Comparison of ENCODE assay signal across 8 mouse cellular contexts in genomic region chr5:115543509-115544253, GRCm38 (mm10). TPM values are rescaled to one million over a fixed set of nuclear protein-coding genes. Genes with fewer than 3 reads are reported as not detected.
A peak's percentile ranks its signal among the peaks of the same experiment; 100 is the strongest.
DNase-seq lines count a peak whose midpoint lies in the region; ATAC-seq and TF ChIP-seq lines count a peak whose summit lies in the region.

No protein-coding gene starts in this region.

- peak overlapping the region; percentile 23 for H3K4me2 ChIP-seq in embryonic facial prominence, embryonic 14.5 days (ENCODE audit: low read depth, low read length)

- ATAC-seq in embryonic facial prominence, embryonic 14.5 days (ENCODE audit: low read depth), result peak; percentile 85
- peak; percentile 56 for ATAC-seq in neutrophil, adult 5-6 weeks (ENCODE audit: extremely low read depth, insufficient number of reproducible peaks, low FRiP score, poor library complexity, severe bottlenecking)
- ATAC-seq in inflammation-experienced regulatory T-cells, adult 6 months, result no peak

- peak; percentile 25; the same call in 1 of the 2 replicates for TF ChIP-seq POLR2A in lung, adult 2 months (IDR thresholded peaks at IDR 0.05; ENCODE audit: borderline replicate concordance, extremely low read depth, low read depth, low read length)

- H3K9me3 ChIP-seq in embryonic facial prominence, embryonic 14.5 days (ENCODE audit: control insufficient read depth, low read length), result no peaks in the 10 kb centered on the region

- DNase-seq in spleen, postnatal 4 days (ENCODE audit: low spot score in 2 of 2), result peak; percentile 52 to 72
- no peak for DNase-seq in spleen, adult 18-20 months
- DNase-seq in embryonic facial prominence, embryonic 14.5 days (ENCODE audit: low spot score), result peak; percentile 89
- peak; percentile 64 to 72 for DNase-seq in heart, postnatal 14 days
- DNase-seq in kidney, postnatal 4 days, result peak; percentile 68 to 79
- DNase-seq in lung, adult 2 months, result peak; percentile 82

- peaks cover 28% of the 10 kb centered on the region for H3K4me1 ChIP-seq in embryonic facial prominence, embryonic 14.5 days (ENCODE audit: control insufficient read depth, insufficient read depth, low read length)
- H3K4me1 ChIP-seq in lung, adult 2 months (ENCODE audit: control insufficient read depth, insufficient read depth, low read length), result peaks cover 28% of the 10 kb centered on the region

- H3K4me3 ChIP-seq in embryonic facial prominence, embryonic 14.5 days (ENCODE audit: low read depth, low read length), result no peak overlapping the region
- H3K4me3 ChIP-seq in lung, adult 2 months (replicated peaks; ENCODE audit: extremely low read depth, low read depth, low read length), result peak overlapping the region; percentile 57

- peak overlapping the region; percentile 37 for H3K9ac ChIP-seq in embryonic facial prominence, embryonic 14.5 days (ENCODE audit: low read depth, low read length)

- intact Hi-C loops in heart, postnatal 14 days (cut with DNase I), result no loop called here

- no peaks in the 10 kb centered on the region for H3K27me3 ChIP-seq in embryonic facial prominence, embryonic 14.5 days (replicated peaks; ENCODE audit: control insufficient read depth, insufficient read depth, low read length)

- WGBS in embryonic facial prominence, embryonic 14.5 days, result 33% methylated on average over 16 of the region's 17 CpGs
- WGBS in lung, adult 2 months, result 21% methylated on average over 17 of the region's 17 CpGs

- peak overlapping the region; percentile 63 for H3K27ac ChIP-seq in embryonic facial prominence, embryonic 14.5 days (replicated peaks; ENCODE audit: low read depth, low read length)

- TF ChIP-seq CTCF in lung, adult 2 months (IDR thresholded peaks at IDR 0.05; ENCODE audit: insufficient read depth, low read length), result no peak

- peaks cover 40% of the 10 kb centered on the region for H3K36me3 ChIP-seq in embryonic facial prominence, embryonic 14.5 days (ENCODE audit: control insufficient read depth, insufficient read depth, low read length)

RNA-seq across cellular contexts. Expression of gene Rplp0, which starts 15.6 kb away (rescaled TPM):
- polyA plus RNA-seq in embryonic facial prominence, embryonic 14.5 days (2014; fragmentation: Nextera tagmentation; extraction: Ambion mirVana), result 1,928 and 1,996 TPM in 2 replicates
- total RNA-seq in heart, postnatal 14 days (2021), result 100 to 1,000 TPM; 645 to 715 TPM
- polyA plus RNA-seq in lung, adult 2 months (2012; rRNA removed), result 1,185 and 1,411 TPM in 2 replicates
- 808 and 842 TPM in 2 replicates for total RNA-seq in neutrophil, adult 5-6 weeks (2017)
- 1,000 to 10,000 TPM; 3,093 to 3,894 (median 3,885) TPM for polyA plus RNA-seq in inflammation-experienced regulatory T-cells, adult 6 months (2017; shearing (Covaris generic))

RNA-seq across cellular contexts. Expression of gene Gcn1l1, which starts 21.4 kb away (rescaled TPM):
- polyA plus RNA-seq in embryonic facial prominence, embryonic 14.5 days (2014; fragmentation: Nextera tagmentation; extraction: Ambion mirVana), result 40.3 and 41.9 TPM in 2 replicates
- total RNA-seq in heart, postnatal 14 days (2021), result 10 to 100 TPM; 45.1 to 46.6 TPM
- 36.8 and 52.8 TPM in 2 replicates for polyA plus RNA-seq in lung, adult 2 months (2012; rRNA removed)
- 37.0 and 39.8 TPM in 2 replicates for total RNA-seq in neutrophil, adult 5-6 weeks (2017)
- 10 to 100 TPM; 24.7 to 36.4 (median 28.6) TPM for polyA plus RNA-seq in inflammation-experienced regulatory T-cells, adult 6 months (2017; shearing (Covaris generic))

RNA-seq across cellular contexts. Expression of gene Pxn, which starts 37.2 kb away (rescaled TPM):
- polyA plus RNA-seq in embryonic facial prominence, embryonic 14.5 days (2014; fragmentation: Nextera tagmentation; extraction: Ambion mirVana), result 28.6 and 28.8 TPM in 2 replicates
- total RNA-seq in heart, postnatal 14 days (2021), result 10 to 100 TPM; 52.4 to 54.2 TPM
- polyA plus RNA-seq in lung, adult 2 months (2012; rRNA removed), result 214 and 226 TPM in 2 replicates
- 242 and 288 TPM in 2 replicates for total RNA-seq in neutrophil, adult 5-6 weeks (2017)
- 10 to 100 TPM; 13.7 to 22.1 (median 16.7) TPM for polyA plus RNA-seq in inflammation-experienced regulatory T-cells, adult 6 months (2017; shearing (Covaris generic))

RNA-seq across cellular contexts. Expression of gene Sirt4, which starts 59.2 kb away (rescaled TPM):
- 13.9 and 20.3 TPM in 2 replicates for polyA plus RNA-seq in embryonic facial prominence, embryonic 14.5 days (2014; fragmentation: Nextera tagmentation; extraction: Ambion mirVana)
- 10 to 100 TPM; 17.9 to 18.7 TPM for total RNA-seq in heart, postnatal 14 days (2021)
- polyA plus RNA-seq in lung, adult 2 months (2012; rRNA removed), result 36.5 and 38.3 TPM in 2 replicates
- total RNA-seq in neutrophil, adult 5-6 weeks (2017), result 6.1 and 11.3 TPM in 2 replicates
- 10 to 100 TPM; 12.0 to 18.5 (median 14.8) TPM for polyA plus RNA-seq in inflammation-experienced regulatory T-cells, adult 6 months (2017; shearing (Covaris generic))

Comparison
In these comparisons a context has a peak if more than half of its experiments do, and no peak if none do; other contexts are left out.
1. DNase-seq: peak in spleen, postnatal 4 days (2 of 2), embryonic facial prominence, embryonic 14.5 days (single experiment), heart, postnatal 14 days (2 of 2), kidney, postnatal 4 days (2 of 2) and lung, adult 2 months (single experiment); none in spleen, adult 18-20 months (0 of 2).